Mouse (Mus musculus) gastrocnemius, postnatal 10 days (tissue): ENCODE results near the gene Mrps27. TPM values are rescaled to one million over a fixed set of nuclear protein-coding genes. Genes with fewer than 3 reads are reported as not detected.

ENCODE experiments used
- DNase-seq: peaks from one replicate; pipeline ENCODE4 v3.0.0; 2021; ENCODE audit warnings: mixed read lengths
- total RNA-seq, 2 experiments: library from RNA; stranded (reverse); gene quantifications; 2 replicates each; pipeline ENCODE4 v1.2.3; 2021

Gene Mrps27
- total RNA-seq, 2 experiments from 2014 or later: 27.5 to 28.4 TPM

DNA sequence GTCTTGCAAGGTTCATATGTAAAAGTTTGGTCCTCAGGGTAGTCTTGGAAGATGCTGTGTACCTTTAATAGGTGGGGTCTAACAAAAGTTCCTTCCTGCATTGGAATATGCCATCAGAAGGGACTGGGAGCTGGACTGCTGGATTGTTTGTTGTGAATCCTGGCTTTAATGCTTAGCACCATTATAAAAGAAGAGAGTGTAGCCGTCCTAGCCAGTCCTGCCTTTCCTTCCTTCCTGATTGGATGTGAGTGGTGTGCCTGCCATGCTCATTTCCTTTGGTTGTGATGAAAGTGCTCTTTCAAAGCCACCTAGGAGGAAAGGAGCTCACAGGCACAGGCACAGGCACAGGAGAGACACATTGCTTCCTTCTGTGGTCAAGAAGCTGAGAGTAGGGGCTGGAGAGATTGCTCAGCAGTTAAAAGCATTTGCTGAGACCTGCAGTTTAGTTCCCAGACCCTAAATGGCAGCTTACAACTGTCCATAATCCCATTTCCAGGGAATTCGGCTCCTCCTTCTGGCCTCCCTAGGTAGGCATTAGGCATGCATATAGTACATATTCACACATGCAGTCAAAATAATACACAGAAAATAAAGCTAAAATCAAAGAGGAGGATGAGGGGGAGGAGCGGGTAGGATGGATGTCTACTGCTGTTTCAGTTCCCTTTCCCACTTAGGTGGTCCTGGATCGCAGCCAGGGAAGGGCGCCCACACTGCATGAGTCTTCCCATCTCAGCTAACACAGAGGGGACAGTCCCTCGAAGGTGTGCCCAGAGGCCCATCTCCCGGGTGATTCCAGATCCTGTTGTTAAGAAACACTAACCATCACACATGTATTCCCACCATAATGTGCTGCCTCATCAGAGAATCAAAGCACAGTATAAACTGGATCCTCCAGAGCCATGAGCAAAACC is 43.6 kb downstream of the Mrps27 start:
- no peak for DNase-seq

DNA sequence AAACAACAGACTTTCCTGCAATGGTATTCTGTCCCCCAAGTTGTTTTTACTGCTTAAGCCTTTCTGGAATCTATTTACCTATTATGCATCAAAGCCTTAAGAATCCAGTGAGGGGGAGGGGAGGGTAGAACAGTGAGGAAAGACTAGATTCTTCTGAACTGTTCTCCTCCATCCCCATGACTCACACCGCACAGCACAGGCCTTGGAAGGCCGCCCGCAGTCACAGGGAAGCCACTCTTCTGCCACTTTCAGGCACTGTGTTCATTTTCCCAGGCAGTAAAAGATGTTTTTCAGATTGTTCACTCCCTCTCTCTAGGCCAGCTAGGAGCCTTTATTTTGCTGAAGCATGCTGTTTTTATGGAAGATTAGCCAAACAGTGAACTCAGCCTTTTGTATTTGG is 46.8 kb downstream of the Mrps27 start:
- peak; percentile 71 for DNase-seq

DNA sequence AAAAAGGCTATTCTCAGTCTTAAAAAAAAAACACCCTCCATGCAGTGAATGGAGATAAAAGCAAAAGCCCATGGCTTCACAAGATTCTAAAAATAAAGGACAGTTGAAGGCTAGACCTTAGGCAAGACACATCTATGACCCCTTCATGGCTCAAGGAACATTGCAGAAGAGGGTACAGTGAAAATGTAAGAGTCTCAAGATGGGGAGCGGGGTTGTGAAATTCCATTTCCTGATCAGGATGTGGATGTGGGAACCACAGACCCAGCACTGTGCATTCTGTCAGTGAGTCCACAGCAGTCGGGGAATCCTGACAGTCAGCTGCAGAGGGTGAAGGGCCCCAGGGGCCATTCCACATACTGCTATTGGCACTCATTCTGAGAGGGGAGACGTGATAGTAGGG is 48.5 kb downstream of the Mrps27 start:
- no peak for DNase-seq

DNA sequence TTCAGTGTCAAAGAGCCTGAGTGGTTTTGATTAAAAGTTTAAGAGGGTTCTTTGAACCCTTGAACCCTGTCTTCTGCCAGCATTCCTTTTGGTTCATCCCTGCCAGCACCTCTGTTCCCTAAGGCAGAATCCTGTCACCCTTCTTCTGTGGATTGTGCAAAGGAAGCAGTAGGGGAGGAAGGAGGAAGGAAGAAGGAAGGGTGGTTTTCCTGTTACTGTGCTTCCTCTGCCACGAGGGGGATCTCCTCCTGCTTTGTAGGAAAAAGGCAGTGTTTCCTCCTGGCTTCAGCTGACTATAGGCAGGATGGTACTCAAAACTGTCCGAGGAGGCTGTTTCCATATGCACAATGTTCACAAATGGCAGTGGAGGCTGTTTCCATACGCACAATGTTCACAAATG is 50.1 kb downstream of the Mrps27 start:
- DNase-seq: no peak

DNA sequence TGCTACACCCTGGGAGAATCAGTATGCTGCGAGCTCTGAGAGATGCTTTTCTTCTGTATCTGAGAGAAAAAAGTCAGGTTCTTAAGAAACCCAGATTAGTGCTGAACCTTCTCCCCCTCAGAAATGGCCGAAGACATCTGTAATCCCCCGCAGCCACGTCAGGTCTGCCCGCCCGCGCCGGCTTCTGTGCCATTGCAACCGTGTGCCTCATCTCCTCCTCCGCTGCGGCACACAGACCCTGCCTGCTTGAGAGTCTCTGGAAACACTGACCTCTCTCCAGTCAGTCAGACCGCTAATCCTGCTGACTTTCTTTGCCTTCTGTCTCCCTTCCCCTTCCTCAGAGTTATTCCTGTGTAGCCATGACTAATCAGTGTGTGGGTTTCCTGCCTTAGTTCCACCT is 50.9 kb downstream of the Mrps27 start:
- no peak for DNase-seq

DNA sequence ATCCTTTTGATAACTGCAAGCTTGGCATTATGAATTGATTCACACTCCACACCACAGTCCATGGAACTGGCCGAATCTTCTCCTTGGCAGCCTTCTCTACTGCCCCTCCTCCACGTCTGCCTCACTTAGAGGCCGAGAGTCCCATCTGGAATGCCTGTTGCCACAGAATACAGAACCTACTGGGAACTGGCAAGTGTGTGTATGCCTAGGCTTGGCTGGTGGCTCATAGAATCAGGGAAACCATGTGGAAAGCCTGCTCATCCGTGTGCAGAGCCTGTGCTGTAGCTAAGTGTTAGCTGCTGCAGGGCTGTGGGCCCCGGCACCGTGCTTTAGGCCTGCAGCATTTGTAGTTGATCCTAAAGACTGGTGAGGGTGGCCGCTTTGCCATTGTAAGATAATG is 52.6 kb downstream of the Mrps27 start:
- DNase-seq: no peak

DNA sequence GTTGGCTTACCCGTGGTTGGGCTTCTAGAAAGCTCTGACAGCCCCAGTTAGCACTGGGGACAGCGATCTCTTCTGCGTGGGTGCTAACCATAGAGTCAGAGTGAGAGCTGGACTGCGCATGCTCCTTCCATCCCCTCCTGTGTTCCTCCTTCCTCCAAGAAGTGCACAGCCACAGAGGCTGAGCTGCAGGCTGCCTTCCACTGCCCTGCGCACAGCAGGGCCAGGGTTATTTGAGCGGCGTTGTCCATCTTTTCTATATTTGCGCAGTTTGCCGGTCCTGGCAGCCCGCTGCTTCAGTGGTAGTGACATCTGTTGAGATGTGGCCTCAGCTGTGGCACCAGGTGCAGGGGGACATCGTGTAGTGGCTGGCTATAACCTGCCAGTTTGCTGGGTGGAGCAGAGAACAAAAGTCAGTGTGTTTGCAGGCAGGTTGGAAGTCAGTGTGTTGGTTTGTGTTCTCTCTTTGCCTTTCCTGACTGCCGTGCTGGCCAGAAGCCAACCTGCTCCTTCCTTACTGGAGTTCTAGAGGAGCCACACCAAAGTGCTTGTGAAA is 53.6 kb downstream of the Mrps27 start:
- peak; percentile 50 for DNase-seq

DNA sequence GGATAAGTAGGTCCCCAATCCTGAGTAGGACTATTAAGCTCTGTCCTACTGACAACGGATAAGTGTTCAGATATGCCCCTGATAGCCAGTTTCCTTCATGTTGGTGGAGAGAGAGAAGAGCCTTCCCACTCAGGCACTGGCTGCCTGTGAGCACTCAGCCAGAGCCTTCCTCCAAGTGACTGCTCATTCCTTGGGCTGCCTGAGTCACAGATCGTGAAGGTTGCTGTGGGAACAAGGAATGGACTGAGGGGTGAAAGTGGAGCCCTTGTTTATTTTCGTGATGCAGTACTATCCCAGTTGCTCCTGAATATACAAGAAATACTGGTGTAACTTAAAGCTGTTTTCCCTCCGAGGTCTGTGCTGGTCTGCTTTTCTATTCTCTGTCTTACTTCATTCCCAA is 54.8 kb downstream of the Mrps27 start:
- no peak for DNase-seq

DNA sequence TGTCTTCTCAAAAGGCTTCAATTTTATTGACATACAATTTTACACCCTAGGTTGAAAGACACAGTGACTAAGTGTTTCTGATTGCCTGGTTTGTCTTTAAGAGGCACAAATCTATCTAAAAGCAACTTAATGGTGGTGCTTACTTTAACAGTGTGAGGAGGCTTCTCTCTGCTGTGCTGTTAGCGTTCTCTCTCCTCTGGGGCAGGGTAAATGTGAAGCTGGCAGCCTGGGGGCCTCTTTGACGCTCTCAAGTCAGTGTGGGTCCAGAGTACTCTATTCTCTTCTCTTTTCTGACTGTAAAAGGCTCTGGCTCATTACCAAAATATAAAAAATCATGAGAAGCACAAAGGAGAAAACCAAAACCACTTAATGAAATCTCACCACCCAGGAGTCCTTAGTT is 64.6 kb downstream of the Mrps27 start:
- DNase-seq: no peak

DNA sequence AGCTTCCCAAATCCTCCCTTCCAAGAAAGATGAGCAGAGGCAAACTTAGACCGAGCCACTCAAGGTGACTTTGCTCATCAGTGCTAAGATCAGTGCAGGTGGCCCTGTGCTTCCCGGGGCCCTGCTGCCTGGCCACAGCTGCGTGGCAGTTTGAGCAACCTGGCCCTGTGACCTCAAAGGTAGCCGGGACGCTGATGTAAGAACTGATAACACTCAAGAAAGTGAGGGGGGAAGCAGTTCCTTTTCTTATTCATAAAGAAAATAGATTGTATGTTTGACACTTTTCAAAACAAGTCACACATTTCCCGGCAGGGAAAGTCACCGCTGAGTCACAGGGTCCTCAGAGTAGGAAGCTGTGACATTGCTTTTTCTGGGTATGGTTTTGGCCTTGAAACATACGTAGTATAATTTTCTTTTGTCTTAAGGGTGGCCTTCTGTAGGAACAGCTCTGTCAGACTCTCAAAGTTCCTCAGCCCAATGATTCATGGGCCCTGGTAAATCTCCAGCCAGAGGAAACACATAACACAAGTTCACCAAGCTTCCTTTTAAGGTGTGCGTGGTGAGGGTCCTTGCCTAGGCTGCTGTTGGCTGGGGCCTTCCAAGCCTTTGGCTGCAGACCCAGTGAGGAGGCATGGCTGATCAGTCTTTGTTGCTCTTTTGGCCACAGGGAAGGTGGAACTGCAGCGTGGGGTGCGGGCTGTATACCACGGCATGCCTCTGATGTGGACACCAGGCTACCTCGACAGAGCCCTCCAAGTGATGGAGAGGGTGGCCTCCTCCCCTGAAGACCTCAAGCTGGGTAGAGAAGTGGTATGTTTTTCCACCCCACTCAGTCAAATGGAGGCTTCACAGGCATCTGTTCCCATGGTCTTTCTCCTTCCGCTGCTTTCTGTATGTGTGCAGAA is 66.3 kb downstream of the Mrps27 start:
- DNase-seq: no peak

DNA sequence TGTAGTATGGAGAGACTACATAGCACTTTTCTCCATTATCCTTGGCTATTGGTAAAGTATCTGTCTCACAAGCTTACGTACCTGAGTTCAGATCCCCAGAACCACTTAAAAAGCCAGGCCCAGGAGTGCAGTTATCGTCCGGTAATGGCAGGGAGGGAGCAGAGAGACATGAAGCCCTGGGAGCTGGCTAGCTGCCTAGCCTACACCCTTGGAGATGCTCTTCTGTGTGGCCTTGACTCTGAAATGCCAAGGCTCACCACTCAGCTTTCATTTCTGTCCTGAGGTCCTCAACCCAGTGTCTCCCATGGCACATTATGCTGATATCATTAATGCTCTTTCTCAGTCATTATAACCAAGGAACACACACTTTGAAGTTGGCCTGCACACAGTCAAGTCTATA is 67.2 kb downstream of the Mrps27 start:
- DNase-seq: no peak

DNA sequence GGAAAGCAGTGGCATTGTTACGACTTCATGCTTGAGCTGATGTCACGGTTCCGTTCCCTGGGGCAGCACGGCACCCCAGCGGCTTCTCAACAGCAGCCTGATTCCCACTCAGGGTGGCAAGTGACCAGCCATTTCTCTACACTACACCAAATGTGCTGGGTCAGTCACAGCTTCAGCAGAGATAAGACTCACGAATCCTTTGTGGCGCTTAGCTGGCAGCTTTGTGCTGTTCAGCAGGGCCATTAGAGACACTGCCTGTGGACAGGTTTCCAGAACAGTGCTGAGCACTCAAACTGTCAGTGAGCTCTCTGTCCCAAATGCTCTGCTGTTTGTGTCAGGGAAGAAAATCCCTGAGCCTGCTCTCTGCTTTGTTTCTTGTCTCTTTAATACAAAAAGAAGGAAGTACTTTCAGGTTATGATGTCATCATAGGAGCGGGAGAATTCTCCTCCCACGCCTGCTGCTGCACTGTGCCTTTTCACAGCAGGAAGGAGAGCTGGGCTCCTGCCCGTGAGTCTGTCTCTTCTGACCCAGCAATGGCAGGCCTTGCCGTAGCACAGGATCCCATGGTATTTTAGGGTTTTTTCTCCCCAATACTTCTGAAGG is 68.0 kb downstream of the Mrps27 start:
- DNase-seq: no peak

DNA sequence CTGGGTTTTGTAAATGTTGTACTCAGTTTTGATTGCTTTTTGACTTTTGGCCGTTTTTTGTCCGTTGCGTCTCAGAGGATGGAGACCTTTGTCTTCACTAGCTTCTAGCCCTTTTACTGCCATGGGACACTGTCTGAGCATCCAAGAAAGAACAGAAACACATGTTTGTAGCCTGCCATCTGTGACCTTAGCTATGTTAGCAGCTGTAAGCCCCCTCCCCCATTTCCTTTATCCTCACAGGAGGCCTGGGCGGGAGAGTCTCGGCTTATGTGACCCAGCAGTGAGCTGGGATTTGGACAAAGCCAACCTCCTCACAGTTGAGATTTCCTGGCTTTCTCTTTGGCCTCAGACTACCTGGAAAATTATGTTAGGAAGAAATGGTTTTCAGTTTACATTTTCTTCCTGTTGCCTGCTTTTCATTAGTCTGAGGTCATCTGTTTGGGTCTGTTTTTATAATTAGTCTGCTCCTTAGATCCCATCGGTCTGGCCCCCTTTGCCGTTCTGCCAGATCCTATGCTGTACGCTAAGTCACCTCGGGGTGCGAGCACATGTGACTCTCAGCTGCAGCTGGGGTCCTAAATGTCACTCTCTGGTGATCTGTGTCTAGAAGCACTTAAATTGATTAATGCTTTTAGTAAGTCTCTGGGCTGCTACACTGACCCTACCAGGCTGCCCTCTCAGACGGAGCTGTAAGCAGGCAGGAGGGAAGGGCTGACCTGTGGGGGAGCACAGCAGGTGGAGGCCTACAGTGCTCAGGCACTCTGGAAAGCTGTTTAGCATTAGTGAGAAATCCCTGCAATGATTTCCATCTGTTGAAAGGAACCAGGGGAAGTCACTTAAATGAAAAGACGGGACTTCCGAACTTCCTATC is 69.1 kb downstream of the Mrps27 start:
- DNase-seq: no peak

DNA sequence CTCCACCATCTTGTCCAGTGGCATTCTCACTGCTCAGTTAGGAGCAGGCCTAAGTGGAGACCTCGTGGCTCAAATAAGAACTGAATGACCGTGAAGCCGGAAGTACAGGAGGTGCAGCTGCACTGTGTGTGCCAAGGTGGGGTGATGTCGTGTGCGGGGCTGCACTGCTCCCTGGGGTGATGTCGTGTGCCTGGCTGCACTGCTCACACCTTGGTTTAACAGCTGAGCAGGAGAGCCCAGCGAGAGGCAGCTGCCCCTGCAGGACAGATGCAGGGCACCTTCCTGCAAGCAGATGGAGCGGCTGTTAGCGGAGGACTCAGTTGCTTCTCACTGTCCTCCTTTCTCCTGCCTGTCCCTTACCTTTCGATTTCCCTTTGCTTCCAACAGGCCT is 69.8 kb downstream of the Mrps27 start:
- DNase-seq: no peak

DNA sequence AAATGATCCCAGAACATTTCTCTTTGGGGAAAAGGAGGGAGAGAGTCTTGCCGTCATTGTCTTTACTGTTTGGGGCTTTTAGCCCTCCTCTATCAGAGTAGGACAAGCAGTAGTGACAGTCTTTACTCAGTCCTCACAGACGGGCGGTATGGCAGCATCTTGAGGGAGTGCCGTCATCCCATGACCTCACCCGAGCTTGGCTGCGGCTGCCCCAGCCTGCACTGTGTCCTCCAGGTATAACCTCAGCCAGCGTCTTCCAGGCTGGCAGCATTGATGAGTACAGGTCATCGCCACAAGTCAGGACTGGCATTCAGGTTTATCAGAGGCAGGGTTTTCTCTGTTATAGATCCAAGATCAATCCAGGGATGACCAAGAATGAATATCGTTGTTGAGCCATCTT is 72.0 kb downstream of the Mrps27 start:
- no peak for DNase-seq

DNA sequence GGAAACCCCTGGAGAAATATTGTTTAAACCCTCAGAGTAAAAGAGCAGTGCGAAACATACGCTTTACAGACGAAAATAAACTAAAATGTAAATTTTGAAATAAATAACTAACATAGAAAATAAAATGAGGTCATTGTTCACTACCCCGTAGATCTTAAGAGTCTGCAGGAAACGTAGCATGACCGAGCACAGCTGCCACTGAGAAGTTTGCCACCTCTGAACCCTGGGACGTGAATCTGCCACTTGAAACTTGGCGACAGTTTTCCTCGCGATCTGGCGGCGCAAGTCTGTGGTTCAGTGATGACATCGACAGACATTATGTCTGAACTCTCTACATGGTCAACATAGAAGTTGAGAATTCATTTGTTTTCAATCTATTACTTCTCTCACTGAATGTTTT is 79.0 kb downstream of the Mrps27 start:
- DNase-seq: no peak

DNA sequence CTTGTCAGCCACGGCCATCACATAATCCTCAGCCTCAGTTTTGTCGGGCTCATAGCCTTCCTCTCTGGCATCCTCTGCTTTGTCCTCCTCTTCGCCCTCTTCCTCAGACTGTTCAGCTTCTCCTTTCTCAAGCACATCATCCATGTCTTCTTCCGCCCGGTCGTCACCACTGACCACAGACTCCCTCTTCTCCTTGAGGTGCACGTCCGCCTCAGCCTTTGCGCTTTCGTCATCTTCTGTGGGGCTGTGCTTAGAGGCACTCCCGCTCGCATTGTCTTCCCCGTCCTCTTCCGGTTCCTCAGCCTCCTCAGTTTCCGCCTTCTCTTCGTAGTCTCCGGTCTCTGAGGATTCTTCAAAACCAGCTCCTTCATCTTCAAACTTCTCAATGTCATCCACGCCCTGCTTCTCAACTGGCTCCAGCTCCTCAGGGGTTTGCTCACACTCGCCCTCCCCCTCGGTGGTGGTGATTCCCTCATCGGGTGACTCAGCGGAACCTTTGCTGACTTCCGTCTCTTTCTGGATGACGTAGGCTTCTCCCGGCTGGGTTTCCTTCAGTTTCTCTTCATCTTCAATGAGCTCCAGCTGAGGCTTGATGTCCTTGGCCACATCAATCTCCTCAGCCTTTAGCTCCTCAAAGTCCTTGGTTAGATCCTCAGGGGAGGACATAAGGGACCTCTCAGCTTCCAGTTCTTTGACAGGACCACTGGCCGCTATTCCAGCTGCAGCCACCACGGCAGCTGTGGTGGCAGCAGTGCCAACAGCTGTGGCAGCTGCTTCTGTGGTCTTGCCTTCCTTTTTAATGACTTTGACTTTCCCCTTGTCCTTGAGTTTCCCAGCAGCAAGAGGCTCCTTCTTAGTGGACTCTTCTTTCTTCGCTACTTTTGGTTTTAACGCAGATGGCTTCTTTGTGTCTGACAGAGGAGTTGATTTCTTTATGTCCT is 88.8 kb downstream of the Mrps27 start:
- DNase-seq: no peak

DNA sequence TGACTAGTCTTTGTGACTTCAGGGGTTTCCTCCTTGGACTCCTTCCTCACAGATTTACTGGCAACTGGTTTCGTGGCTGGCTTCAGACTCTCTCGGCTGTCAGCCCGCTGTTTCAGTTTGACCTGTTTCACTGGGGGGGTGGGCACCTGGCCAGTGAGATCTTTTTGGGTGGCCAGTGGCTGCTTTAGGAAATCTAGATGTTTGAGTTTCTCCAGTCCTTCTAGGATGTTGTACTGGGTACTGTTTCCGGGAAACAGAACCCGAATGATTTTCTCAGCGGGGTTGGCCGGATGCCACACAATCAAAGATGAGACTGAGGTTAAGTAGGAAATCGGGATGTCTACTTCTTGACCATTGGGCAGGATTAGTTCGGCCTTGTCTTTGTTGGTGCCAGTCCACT is 89.9 kb downstream of the Mrps27 start:
- no peak for DNase-seq

DNA sequence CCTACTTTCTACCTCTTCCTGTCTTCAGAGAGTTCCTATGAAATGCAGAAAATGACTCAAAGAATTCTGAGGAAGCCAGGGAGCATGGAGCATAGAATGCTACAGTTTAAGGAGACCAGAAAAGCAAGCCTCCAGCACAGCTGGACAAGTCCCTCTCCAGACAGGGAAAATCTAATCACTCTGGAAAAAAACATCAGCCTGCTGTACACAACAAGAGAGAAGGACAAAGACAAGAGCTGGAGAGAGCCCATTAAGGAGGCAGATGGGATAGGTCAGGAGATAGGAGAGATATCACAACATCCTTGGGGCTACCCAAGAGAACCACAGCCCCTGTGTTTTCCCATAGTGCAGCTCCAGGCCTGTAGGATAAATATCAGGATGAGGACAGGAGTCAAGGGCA is 92.5 kb downstream of the Mrps27 start:
- DNase-seq: no peak

DNA sequence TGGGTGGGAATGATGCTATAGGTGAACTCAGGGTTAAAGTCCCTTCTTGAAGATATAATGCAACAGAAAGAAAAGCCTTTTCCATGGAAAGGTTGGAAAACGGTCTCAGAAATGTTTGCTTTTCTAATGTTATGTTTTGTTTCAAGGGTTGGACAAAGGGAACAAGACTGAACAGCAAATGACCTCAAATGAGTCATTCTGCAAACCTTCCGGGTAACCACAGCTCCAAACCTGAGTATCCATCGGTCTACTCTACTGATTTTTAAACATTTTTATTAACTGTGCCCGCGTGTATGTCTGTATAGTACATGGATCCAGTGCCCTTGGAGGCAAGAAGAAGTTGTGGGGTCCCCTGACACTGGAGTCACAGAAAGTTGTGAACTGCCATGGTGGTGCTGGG is 94.8 kb downstream of the Mrps27 start:
- no peak for DNase-seq
